Mouse (Mus musculus) limb, embryonic 10.5 days (tissue): ENCODE data around the gene Polr1b. TPM values are rescaled to one million over a fixed set of nuclear protein-coding genes. Genes with fewer than 3 reads are reported as not detected.

ENCODE experiments used
- polyA plus RNA-seq: library from polyadenylated mRNA; unstranded; fragments of >200 nt; fragmentation: Nextera tagmentation; extraction: Ambion mirVana; gene quantifications from 2 replicates; pipeline ENCODE4 v1.2.1, GENCODE M21; 2016

The Polr1b gene
- polyA plus RNA-seq, 1 experiment from 2014 or later: 48.8 TPM

Other genes with a start within 250 kb of the Polr1b start
- 1.0 and 1.2 TPM in 2 replicates for gene Fbln7, start 238.0 kb upstream of the Polr1b start, polyA plus RNA-seq
- 8.8 and 9.4 TPM in 2 replicates for gene Zc3h8, start 156.9 kb upstream of the Polr1b start, polyA plus RNA-seq
- gene Zc3h6, start 133.6 kb upstream of the Polr1b start, polyA plus RNA-seq: 1.1 and 2.2 TPM in 2 replicates
- gene Gm10762, start 133.3 kb upstream of the Polr1b start, polyA plus RNA-seq: 14.3 and 21.7 TPM in 2 replicates
- gene Vinac1, start 52.8 kb upstream of the Polr1b start, polyA plus RNA-seq: 0.08 TPM in 1 of 2 replicates, not detected in the other
- 16.5 and 19.8 TPM in 2 replicates for gene Ttl, start 35.1 kb upstream of the Polr1b start, polyA plus RNA-seq
- gene Chchd5, start 28.7 kb downstream of the Polr1b start, polyA plus RNA-seq: 26.6 and 28.9 TPM in 2 replicates
- gene Slc20a1, start 97.8 kb downstream of the Polr1b start, polyA plus RNA-seq: 47.1 and 49.7 TPM in 2 replicates
- gene Ckap2l, start 196.2 kb downstream of the Polr1b start, polyA plus RNA-seq: 56.4 and 62.8 TPM in 2 replicates
- gene Il1a, start 209.0 kb downstream of the Polr1b start, polyA plus RNA-seq: not detected in 2 replicates